Mouse (Mus musculus) hindbrain, embryonic 10.5 days (tissue): ENCODE data around the gene Abhd5. TPM values are rescaled to one million over a fixed set of nuclear protein-coding genes. Genes with fewer than 3 reads are reported as not detected.

ENCODE experiments used
- DNase-seq: peaks from one replicate; pipeline ENCODE4 v3.0.0-alpha.2; 2017; ENCODE audit warnings: low spot score
- H3K27ac ChIP-seq: fragments of 300-500 bp; sonication (generic); 2 replicates; pipeline ENCODE4 v1.5.1; 2016; ENCODE audit warnings: mild to moderate bottlenecking, moderate library complexity
- H3K27me3 ChIP-seq: fragments of 300-500 bp; sonication (generic); 2 replicates; pipeline ENCODE4 v1.6.1; 2016; ENCODE audit warnings: mild to moderate bottlenecking; ENCODE audit not compliant: poor library complexity, insufficient read depth, severe bottlenecking
- H3K36me3 ChIP-seq: fragments of 300-500 bp; sonication (generic); 2 replicates; pipeline ENCODE4 v1.6.1; 2016; ENCODE audit warnings: mild to moderate bottlenecking, moderate library complexity
- H3K4me1 ChIP-seq: fragments of 300-500 bp; sonication (generic); replicated peaks from 2 replicates; pipeline ENCODE4 v1.6.1; 2016; ENCODE audit warnings: mild to moderate bottlenecking
- H3K4me3 ChIP-seq: fragments of 300-500 bp; sonication (generic); 2 replicates; pipeline ENCODE4 v1.5.1; 2016; ENCODE audit warnings: mild to moderate bottlenecking, moderate library complexity
- H3K9me3 ChIP-seq: fragments of 300-500 bp; sonication (generic); 2 replicates; pipeline ENCODE4 v1.6.1; 2016; ENCODE audit warnings: mild to moderate bottlenecking, moderate library complexity
- WGBS: fragments of 180-500 bp; shearing (Covaris S2); methylation state at CpG from one replicate; pipeline ENCODE4 v1.1.7; 2016; 5-methylcytosine and 5-hydroxymethylcytosine counted together
- polyA plus RNA-seq: library from polyadenylated mRNA; unstranded; fragments of >200 nt; fragmentation: Nextera tagmentation; extraction: Ambion mirVana; gene quantifications from 2 replicates; pipeline ENCODE4 v1.2.1, GENCODE M21; 2016

The Abhd5 gene
- polyA plus RNA-seq, 1 experiment from 2014 or later = 16.0 TPM

DNA sequence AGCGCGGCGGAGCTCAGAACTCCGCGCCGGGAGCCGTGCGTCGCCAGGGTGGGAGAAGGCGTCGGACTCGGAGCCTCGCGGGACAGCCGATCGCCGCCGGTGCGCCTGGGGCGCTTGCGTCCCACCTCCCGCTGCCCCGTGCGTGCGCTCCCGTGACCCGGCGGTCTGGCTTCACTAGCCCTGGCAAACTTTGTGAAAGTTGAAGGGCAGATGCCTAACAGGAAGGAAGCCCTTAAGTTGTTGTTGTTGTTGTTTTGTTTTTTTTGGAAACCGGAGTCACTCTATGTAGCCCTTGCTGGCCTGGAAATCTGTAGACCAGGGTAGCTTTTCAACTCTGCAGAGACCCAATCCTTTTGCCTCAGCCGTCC lies 601 bp downstream of the Abhd5 start:
- under 1% methylated on average over 30 of the region's 30 CpGs for WGBS
- Histone ChIP-seq H3K9me3 (no peaks in the 10 kb centered on the region), H3K27me3 (peaks cover 4% of the 10 kb centered on the region; the same call in 1 of the 2 replicates), H3K4me3 (peak overlapping the region; percentile 72), H3K4me1 (peaks cover 11% of the 10 kb centered on the region; the same call in 1 of the 2 replicates), H3K27ac (peak overlapping the region; percentile 90), H3K36me3 (no peaks in the 10 kb centered on the region)
- DNase-seq = no peak

DNA sequence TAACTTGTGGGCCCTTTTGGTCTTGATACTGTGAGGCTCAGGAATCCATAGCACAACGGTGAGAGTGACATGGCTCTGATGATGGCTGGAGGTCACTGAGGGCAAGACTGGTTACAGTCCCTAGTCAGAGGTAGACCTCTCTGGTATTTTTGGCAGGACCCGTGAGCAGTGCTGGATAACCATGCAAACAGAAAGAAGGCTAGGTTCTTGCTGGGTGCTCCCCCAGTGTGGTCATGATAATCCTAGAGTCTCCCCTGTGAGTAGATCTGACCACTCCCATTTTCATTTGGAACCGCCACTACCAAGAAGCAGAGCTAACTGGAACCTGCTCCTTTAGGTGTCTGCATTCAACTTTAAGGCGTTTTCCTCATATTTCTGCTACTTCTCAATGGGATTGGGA lies 1.5 kb downstream of the Abhd5 start:
- H3K4me3 ChIP-seq = no peak overlapping the region
- DNase-seq = no peak
- H3K36me3 ChIP-seq = no peaks in the 10 kb centered on the region
- peaks cover 4% of the 10 kb centered on the region; the same call in 1 of the 2 replicates for H3K27me3 ChIP-seq
- H3K4me1 ChIP-seq = peaks cover 11% of the 10 kb centered on the region; the same call in 1 of the 2 replicates
- H3K9me3 ChIP-seq = no peaks in the 10 kb centered on the region
- H3K27ac ChIP-seq = no peak overlapping the region
- WGBS = 85% methylated on average over 4 of the region's 4 CpGs

DNA sequence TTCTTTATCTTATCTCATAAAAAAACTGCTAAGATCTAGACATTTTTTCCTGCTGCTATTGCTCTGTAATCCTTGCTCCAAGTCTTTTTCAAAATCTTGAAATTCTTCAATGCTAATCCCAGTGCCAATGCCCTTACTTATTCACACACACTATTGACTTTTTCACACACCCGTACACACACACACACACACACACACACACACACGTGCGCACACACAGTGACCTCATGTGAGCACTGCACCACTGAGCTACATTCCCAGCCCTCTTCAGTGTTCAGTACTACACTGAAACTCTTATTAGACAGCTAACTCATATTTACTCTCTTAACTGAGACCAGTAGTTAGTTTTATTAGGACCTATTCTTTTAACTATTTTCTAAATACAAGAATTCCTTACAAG lies 2.8 kb downstream of the Abhd5 start:
- Histone ChIP-seq H3K9me3 (no peaks in the 10 kb centered on the region), H3K4me1 (peaks cover 11% of the 10 kb centered on the region; the same call in 1 of the 2 replicates), H3K36me3 (no peaks in the 10 kb centered on the region), H3K27me3 (peaks cover 4% of the 10 kb centered on the region; the same call in 1 of the 2 replicates), H3K27ac (no peak overlapping the region), H3K4me3 (no peak overlapping the region)
- WGBS = 92% methylated on average over 3 of the region's 3 CpGs
- DNase-seq = no peak

DNA sequence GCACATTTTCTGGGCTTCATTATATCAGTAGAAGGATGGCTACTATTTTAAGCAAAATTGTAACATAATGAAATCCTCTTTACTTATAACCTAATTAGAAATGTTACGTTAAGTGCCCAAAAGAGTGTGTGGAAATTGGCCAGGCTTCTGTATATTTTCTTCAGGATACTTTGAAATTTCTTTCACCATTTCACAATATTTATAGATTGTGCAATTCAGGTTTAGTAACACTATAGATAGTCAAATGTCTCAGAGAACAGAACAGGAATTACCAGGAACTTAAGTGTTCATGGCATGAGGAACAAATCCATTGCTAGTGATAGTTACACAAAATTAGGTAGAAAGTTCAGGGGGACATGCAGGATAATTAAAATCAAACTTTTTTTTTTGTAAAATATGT lies 5.7 kb downstream of the Abhd5 start:
- Histone ChIP-seq H3K4me1 (0 out of 2 replicates have a peak, but pooled peaks cover 3% of the 10 kb centered on the region), H3K4me3 (no peak overlapping the region), H3K36me3 (no peaks in the 10 kb centered on the region), H3K27me3 (no peaks in the 10 kb centered on the region), H3K9me3 (0 out of 2 replicates have a peak, but pooled peaks cover 3% of the 10 kb centered on the region), H3K27ac (no peak overlapping the region)
- WGBS = 96% methylated on average over 1 of the region's 1 CpGs
- no peak for DNase-seq

DNA sequence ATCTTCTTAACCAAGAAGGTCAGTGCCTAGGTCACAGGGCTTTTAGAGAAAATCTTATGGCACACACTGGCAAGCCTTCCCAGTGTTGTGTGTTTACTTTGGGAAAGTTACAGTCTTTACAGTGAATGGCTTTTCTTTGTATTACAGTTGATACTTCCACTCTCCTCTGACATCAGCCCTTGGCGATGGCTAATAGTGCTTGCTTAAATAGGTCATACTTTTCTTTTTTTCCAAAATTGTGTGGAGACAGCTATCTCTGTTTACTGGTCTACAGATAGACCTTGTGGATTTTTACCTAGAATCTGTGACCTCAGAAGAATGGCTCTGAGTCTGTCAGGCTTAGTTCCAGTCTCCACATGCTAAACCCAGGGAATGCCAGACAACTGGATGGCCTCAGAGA lies 6.2 kb downstream of the Abhd5 start:
- Histone ChIP-seq H3K4me3 (no peak overlapping the region), H3K27me3 (no peaks in the 10 kb centered on the region)
- WGBS = 97% methylated on average over 1 of the region's 1 CpGs

DNA sequence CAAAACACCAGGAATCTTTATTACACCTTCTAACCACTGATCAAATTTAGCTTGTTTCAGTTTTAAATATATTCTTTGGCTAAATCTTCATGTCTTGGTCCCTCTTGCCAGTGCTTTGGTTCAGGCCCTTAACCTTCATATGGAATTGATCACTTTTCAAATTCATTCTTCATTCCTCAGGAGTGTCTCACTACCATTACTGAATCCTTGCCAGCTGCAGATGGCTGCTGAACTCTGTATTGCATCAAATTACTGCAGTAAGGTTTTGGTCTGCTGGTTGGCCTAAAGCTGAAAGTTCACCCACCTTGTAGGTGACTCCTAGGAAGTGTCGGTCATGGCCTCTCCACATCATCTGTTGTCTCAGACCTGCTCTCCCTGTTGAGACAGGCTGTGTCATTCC lies 12.8 kb downstream of the Abhd5 start:
- no peak for DNase-seq
- Histone ChIP-seq H3K27ac (no peak overlapping the region), H3K27me3 (no peaks in the 10 kb centered on the region), H3K36me3 (no peaks in the 10 kb centered on the region), H3K4me3 (no peak overlapping the region), H3K9me3 (0 out of 2 replicates have a peak, but pooled peaks cover 3% of the 10 kb centered on the region), H3K4me1 (no peaks in the 10 kb centered on the region)
- 92% methylated on average over 1 of the region's 1 CpGs for WGBS

More for the DNA sequence above, 6.2 kb downstream of the Abhd5 start:
- no peak for DNase-seq
- no peak overlapping the region for H3K27ac ChIP-seq
- no peaks in the 10 kb centered on the region for H3K36me3 ChIP-seq
- no peaks in the 10 kb centered on the region for H3K4me1 ChIP-seq
- H3K9me3 ChIP-seq = 0 out of 2 replicates have a peak, but pooled peaks cover 3% of the 10 kb centered on the region

DNA sequence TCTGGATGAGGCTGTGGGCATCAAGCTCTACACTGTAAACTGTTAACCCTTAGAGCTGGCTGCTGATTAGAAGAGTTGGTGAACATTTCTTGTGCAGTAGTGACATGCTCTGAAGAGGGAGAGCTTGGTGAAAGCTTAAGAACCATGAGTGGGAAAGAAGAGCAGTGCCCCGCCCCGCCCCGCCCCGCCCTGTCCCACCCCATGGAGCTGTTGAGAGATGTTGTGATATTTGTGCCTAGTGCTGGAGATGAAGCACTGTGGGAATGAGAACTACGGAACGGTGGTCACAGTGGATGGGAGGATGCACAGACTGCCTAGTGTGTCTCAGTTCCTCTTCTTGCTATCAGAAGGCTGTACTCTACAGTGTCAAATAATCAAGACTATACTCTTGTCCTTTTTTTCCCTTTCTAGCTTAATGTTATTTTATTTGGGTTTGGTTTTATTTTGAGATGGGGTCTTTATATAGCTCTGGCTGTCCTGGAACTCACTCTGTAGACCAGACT lies 18.9 kb downstream of the Abhd5 start:
- H3K27me3 ChIP-seq = no peaks in the 10 kb centered on the region
- no peak overlapping the region for H3K27ac ChIP-seq
- no peaks in the 10 kb centered on the region for H3K9me3 ChIP-seq
- no peak overlapping the region for H3K4me3 ChIP-seq
- no peaks in the 10 kb centered on the region for H3K4me1 ChIP-seq
- no peaks in the 10 kb centered on the region for H3K36me3 ChIP-seq
- no peak for DNase-seq
- 92% methylated on average over 6 of the region's 6 CpGs for WGBS

DNA sequence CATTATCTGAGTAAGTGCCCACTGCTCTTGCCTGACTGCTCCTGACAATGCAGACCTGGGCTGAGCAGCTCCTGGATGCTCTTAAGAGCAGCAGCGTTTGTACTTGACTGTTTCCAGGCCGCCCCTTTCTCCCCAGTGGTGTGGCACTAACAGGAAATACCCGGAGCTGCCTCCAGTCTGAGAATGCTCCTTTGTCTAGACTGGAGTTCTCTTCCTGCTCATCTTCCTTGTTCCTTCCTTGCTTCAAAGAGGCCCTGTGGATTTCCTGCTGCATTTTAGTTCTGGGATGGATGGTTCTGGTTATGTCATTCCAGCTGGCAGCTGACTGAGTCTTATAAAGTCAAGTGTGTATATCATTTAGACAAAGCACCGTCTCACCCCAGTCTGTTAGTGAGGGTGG lies 21.1 kb downstream of the Abhd5 start:
- Histone ChIP-seq H3K36me3 (no peaks in the 10 kb centered on the region), H3K27me3 (no peaks in the 10 kb centered on the region), H3K27ac (no peak overlapping the region), H3K9me3 (no peaks in the 10 kb centered on the region), H3K4me1 (no peaks in the 10 kb centered on the region), H3K4me3 (no peak overlapping the region)
- 60% methylated on average over 4 of the region's 4 CpGs for WGBS
- peak; percentile 15 for DNase-seq

DNA sequence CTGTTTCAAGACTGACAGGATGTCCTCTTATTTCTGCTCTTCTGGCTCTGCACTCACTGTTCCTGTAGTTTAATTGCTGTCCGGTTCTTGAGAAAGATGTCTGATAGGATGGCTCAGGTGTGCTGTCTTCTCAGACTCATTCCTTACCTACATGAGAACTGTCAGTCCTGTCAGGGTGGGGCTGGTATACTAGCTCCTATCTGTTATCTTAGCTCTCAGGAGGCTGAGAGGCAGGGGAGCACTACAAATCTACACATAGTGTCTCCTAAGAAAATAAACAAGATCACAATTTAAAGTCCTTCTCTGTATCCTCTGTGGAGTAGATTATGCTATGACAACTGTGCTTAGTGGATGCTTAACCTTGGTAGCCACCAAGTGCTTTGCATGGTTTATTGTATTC lies 21.6 kb downstream of the Abhd5 start:
- Histone ChIP-seq H3K4me3 (no peak overlapping the region), H3K27me3 (no peaks in the 10 kb centered on the region), H3K9me3 (no peaks in the 10 kb centered on the region), H3K4me1 (no peaks in the 10 kb centered on the region), H3K27ac (no peak overlapping the region), H3K36me3 (no peaks in the 10 kb centered on the region)
- WGBS = 90% methylated on average over 1 of the region's 1 CpGs
- no peak for DNase-seq

DNA sequence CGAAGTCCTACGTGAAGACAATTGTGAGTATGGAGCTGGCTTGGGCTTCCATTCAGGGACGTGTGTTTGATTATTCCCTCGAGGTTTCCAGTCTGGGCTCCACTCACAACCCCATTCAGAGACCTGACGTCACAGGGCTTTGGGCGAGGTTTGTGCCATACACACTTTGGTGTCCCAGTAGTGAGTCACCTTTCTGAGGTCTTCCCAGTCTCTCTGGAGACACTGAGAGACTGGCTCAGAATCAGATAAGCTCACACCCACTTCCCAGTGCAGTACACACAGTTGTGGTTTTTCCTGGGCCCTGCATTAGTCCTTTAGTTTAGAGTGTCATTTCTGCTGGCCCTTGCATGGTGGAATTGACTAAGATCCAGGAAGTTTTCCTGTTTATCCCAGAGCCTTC lies 27.6 kb downstream of the Abhd5 start:
- Histone ChIP-seq H3K36me3 (peaks cover 10% of the 10 kb centered on the region; the same call in 1 of the 2 replicates), H3K4me1 (peaks cover 15% of the 10 kb centered on the region), H3K4me3 (no peak overlapping the region), H3K9me3 (no peaks in the 10 kb centered on the region), H3K27me3 (peaks cover 9% of the 10 kb centered on the region; the same call in 1 of the 2 replicates), H3K27ac (no peak overlapping the region)
- WGBS = 88% methylated on average over 6 of the region's 6 CpGs
- DNase-seq = no peak

DNA sequence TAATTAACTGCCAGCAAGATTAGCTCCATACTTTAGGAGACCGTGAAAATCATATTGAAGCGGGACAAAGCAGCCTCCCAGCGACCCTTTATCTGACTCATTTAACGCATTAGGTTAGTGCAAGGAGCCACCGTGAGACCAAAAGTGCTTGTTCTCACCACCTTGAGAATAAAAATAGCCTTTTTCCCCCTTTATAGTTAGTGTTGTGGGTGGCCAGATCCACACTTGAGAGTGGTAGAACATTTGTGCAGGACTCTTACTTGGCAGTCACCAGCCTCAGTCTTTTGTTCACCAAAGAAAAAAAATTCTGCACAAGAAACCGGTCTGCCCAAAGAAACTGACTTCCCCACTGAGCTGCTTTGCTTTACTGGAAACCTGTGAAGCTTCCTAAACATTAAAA lies 29.6 kb downstream of the Abhd5 start:
- no peak for DNase-seq
- 55% methylated on average over 6 of the region's 6 CpGs for WGBS
- Histone ChIP-seq H3K36me3 (peaks cover 10% of the 10 kb centered on the region; the same call in 1 of the 2 replicates), H3K27me3 (peaks cover 9% of the 10 kb centered on the region; the same call in 1 of the 2 replicates), H3K27ac (peak overlapping the region; percentile 18; the same call in 1 of the 2 replicates), H3K4me3 (no peak overlapping the region), H3K4me1 (peaks cover 15% of the 10 kb centered on the region), H3K9me3 (no peaks in the 10 kb centered on the region)

DNA sequence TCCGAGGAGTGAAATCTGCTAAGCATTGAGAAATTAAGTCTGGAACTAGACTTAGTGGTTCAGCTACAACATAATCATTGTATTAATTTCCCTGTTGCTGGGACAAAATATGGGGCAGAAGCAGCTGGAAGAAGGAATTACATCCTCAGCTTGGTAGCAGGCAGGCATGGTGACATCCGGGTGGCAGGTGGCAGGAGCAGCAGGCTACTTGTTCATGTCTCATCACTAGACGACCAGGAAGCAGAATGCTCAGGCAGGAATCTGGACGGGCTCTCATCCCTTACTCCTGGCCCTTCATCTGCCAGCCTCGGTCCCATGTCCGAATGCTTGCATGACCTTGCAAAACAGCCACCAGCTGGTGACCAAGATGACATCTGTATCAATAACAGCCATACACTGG lies 30.6 kb downstream of the Abhd5 start:
- Histone ChIP-seq H3K36me3 (peaks cover 10% of the 10 kb centered on the region; the same call in 1 of the 2 replicates), H3K27ac (no peak overlapping the region), H3K9me3 (no peaks in the 10 kb centered on the region), H3K4me1 (peaks cover 15% of the 10 kb centered on the region), H3K27me3 (peaks cover 9% of the 10 kb centered on the region; the same call in 1 of the 2 replicates), H3K4me3 (no peak overlapping the region)
- 83% methylated on average over 6 of the region's 6 CpGs for WGBS
- no peak for DNase-seq

DNA sequence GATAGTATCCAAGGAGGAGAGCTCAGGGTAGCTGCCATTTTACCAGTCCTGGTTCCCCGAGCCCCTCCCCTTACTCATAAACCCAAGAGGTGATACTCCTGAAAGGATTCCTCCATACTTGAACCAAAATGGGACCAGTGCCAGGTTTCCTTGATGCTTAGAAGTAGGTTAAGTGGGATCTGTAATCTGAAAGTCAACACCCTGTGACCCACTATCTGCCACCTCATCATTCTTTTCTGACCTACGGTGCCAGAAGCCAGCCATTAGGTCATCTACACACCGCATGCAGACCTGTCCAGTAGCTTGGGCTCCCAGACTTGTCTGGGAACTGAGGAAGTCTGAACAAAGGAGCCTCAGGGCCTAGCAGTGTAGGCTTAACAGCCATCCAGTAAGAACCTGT lies 34.6 kb downstream of the Abhd5 start:
- Histone ChIP-seq H3K9me3 (no peaks in the 10 kb centered on the region), H3K4me1 (peaks cover 8% of the 10 kb centered on the region), H3K27me3 (no peaks in the 10 kb centered on the region), H3K4me3 (no peak overlapping the region), H3K27ac (no peak overlapping the region), H3K36me3 (no peaks in the 10 kb centered on the region)
- WGBS = 80% methylated on average over 3 of the region's 3 CpGs
- DNase-seq = no peak
